Mouse (Mus musculus): ENCODE measurements around the gene Rnf167.

DNA sequence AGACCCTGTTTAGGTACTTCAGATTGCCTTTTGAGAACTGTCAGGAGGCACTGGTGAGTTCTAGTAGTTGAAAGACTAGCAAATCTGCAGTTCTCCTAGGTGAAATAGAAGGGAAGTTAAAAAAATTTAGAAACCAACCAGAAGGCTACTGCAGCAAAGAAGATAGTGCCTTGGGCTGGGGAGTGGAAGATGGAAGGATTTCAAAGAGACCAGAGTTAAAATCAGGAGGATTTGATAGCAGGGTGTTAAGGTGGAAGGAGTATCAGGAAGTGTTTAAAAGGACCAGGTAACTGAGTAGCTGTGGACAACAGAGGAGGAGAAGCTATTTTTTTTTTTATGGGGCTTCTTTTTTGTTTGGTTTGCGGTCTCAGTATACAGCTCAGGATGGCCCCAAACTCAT lies 9.3 kb upstream of the Rnf167 start:
- TF ChIP-seq POLR2A (IDR thresholded peaks at IDR 0.05; ENCODE audit: borderline replicate concordance, control insufficient read depth, low read depth, low read length) (no peak), CTCF (IDR thresholded peaks at IDR 0.05; ENCODE audit: control insufficient read depth, insufficient read depth, low read length) (no peak)

All from bone marrow, adult 2 months (tissue).